Mouse (Mus musculus) ovary, postnatal 10 days (tissue): ENCODE results near the gene Pxmp4.

Source experiments
- DNase-seq: peaks from one replicate; pipeline ENCODE4 v3.0.0; 2022; ENCODE audit warnings: low spot score

Pxmp4 gene

DNA sequence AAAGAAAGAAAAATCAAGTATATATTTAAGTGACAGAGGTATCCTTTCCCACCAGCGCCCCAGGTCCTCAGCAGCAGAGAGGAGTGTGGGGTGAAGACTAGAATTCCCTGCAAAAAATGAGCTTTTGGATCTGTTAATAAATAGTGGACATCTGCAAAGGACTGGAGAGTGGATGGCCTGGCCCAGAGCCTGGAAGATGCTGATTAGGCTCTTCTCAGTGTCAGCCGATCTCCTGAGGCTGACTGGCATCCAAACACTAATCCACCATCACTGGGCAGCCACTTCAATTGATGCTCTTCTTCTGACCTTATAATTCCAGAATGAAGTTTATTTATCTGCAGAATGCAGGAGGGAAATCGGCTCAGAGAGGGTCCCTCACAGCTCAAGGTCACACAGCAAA, 30.5 kb downstream of the Pxmp4 start:
- no peak for DNase-seq

DNA sequence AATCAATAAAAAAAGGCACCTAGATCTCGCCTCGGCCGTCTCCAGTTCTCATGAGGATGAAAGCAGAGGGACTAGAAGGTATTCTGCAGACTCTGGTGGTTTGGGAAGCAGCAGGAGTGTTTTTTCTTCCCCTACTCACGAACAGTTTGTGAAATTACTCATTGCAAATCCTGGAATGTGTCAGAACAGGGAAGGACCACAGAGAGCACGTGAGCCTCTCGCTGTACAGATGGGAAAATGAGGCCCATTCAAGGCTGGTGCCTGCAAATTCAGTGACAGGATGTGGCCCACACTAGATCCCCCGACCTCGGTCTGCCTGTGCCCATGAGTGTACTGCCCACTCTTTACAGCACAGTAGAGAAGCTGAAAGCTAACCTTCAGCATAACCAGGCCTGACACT, 31.5 kb downstream of the Pxmp4 start:
- DNase-seq: no peak

DNA sequence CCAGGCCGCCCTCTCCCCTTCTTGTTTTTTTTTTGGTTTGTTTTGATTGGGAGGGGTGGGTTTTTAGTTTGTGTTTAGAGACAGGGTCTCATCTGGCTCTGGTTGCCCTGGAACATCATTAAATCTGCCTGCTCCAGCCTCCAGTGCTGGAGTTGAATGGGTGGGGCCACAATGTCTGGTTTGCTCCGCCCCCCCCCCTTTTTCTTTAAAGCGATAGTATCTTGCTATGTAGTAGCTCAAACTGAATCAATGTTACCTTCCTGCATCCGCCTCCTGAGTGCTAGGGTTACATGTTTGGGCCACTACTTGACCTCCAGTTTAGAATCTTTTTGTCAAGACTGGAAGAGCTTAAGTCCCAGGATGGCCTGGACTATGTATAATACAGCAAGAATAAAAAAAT, 32.2 kb downstream of the Pxmp4 start:
- DNase-seq: no peak

DNA sequence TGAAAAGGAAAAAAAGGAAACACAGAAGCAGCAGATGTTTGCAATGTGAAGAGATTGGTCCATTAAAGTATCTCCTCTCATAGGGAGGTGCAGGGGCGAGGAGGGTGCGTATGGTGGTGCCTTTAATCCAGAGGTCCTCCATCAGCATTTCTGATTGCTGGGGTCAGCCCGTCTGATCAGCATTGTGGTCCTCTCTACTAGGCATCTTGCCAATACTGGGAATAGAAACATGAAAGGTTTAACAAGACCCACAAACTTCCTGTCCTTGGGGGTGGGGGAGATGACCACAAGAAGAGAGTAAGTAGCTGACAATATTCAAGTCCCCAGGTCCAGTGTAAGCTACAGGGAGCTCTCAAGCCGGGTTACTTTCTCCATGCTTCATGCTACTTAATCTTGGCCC, 32.8 kb downstream of the Pxmp4 start:
- no peak for DNase-seq

DNA sequence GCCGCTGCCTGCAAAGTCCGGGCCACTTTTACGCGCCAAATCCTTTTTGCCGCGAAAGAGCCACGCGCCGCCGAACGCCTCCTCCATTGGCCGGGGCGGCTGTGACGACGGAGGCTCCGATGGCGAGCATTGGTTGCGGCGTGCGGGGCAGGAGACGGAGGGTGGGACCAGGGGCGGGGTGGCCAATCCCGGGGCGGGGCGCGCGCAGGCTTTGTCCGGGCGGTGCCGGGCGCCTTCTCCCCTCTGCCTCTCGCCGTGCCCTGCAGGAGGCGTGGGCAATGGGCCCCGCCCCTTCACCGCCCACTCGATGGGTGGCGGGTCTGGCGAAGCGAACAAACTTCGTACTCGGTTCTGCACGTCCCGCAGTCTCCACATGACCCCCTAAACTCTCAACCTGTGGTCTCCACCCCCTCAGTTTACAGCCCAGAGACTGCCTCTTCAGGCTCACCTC, 33.6 kb downstream of the Pxmp4 start, which contains the start of gene E2f1:
TSS of gene E2f1 (minus strand) at position 57 of the 451 bp plus-strand sequence.
- DNase-seq: peak; percentile 82

DNA sequence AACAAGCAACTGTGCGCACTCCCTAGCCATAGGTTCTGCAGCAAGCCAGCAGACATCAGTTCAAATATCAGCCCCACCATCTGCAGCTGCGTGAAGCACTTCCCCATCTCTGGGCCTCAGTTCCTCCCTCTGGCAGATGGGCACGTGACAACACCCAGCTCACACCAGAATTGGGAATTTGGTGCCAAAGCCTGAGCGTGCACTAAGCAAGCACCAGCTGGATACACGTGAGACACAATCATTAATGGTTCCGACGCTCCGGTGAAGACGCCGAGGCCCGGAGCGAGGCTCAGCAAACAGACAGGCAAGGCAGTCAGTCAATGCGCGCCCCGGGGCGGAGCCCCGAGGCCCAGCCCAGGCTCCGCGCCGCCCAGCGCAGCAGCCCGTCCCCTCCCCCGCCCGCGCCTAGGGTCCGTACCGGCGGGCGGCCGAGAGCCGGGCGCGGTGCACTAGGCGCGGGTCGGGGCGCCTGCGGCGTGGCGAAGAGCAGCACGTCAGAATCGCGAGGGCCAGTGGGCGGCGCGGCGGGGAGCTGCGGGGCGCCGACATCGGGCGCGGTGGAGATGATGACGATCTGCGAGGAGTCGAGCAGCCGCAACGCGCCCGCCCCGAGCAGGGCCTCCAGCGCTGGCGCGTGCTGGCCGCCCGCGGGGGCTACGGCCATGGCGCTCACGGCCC, 34.3 kb downstream of the Pxmp4 start:
- no peak for DNase-seq

DNA sequence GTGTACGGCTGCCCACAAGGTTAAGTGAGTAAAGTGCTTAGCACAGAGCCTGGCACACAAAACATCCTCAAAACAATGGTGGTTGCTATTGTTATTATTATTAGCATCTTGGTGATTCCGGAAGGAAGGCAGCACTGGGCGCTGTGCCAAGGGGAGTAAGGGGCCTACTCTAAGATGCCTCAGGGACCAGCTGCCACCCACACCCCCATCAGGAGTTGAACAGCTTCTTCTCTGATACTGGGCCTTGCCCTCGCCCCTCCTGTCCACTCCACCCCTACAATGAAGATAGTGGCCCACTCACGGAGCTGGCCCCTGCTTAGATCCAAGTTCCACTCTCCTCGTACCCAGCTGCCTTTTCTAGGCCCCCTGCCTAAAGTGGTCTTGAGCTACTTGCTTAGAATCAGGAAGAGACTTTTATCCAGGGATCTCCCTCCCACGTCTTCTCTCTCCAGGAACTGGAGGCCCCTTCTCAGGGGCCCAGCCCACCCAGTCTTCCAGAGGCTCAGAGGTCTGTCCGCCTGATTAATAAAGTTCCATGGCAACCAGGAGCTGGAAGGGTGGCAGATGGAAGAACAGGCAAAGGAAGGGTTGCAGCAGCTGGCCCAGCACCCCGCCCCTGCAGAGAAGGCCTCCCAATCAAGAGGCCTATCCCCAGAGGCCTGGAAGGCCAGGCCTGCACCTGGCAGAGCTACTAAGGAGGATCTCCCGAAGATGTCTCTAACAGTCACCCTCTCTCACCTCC, 35.0 kb downstream of the Pxmp4 start:
- no peak for DNase-seq

DNA sequence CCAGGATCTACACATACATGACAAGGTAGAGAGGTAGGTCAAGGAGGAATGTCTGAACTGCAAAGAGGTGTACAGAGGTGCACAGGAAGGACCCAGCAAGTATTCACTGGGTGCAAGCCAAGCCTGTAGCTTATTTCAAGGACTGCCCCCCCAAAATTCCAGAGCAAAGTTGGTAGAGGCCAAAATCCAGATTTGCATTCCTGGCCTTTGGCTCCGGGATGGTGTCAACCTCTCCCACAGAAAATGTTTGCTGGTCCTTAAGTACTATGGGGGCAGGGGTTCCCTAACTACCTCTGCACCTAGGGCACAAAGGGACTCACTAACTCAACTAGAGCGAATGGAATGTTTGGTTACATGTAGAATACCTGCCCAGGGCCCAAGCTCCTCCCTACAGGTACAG, 35.7 kb downstream of the Pxmp4 start:
- DNase-seq: no peak

DNA sequence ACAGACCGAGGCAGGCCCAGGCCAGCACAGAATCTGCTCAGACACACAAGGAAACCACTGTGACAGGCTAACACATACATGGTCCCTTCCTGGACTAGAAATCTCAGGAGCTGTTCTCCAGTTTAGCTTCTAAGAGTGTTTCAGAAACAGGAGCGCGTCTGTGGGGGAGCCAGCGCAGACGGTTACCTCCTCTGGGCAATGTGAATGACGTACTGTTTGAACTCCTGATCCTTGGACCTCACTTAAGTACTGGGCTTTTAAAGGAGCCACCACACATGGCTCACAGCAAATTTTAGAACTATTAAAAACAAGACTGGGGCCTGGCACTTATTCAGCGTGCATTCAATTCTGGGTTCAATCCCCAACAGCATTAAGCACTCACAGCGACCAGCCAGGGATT, 36.9 kb downstream of the Pxmp4 start:
- no peak for DNase-seq

DNA sequence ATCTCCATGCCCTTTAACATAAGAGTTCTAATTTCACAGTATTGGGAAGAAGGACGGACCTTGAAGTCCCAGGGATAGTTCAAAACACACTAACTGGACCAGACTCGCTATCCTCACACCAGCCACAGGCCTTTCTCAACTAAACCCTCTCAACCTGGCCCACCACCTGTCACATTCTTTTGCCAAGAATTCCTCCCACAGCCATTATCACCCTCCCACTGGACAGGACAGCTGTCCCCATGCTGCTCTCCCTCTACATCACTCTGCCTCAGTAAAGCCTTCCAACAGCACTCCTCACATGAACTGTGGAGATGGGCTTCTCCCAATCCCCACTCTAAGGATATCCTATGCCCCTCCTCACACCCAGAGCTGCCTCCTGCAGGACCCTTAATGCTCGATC, 37.9 kb downstream of the Pxmp4 start:
- no peak for DNase-seq

DNA sequence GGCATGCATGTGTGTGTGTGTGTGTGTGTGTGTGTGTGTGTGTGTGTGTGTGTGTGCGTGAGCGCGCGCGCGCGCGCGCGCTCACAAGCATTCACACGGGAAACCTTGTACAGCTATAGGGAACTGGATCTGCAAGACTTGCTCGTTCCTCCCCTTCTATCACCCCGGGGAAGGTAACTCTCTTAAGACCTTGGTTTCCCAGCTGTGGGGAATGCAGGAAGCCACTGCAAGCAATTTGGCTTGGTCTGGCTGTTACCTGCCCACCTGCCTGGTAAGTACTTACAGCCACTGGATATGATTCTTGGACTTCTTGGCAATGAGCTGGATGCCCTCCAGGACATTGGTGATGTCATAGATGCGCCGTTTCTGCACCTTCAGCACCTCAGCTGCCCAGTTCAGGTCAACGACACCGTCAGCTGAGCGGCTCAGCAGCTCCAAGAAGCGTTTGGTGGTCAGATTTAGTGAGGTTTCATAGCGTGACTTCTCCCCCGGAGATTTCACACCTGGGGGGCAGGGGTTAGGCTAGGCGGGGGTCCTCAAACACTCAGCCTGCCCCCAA, 39.8 kb downstream of the Pxmp4 start:
- no peak for DNase-seq

DNA sequence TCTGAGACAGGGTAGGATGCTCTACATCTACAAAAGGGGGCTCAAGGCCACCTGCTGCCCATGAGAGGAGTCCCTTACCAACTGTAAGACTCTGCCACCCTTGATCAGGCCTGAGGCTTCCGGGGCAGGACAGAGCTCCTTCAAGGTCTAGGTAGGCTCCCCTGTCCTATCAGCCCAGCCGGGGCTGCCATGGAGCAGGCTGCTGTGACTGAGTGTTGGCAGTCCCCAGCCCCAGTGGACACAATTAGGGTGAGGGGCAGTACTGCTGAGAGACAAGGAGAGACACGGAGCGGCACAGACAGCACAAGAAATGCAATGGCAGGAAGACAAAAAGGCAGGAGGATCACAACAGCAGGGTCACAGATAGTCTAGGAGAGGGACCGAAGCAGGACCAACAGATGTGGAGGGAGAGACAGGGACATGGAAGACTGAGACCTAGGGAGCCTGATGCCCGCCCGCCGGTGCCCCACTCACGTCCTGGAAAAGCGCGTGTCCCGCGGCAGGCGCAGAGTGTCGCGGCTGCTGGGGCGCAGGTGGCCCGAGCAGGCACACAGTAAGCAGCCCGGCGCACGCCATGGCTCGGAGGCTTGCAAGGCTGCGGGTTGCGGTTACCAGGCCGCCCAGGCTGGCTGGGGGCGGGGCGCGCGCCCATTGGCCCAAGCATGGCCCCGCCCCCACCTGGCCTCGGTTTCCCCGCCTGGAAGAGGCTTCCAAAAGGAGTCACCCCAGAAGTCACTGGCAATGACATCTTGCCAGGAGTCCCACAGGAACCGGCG, 45.1 kb downstream of the Pxmp4 start, which contains the start of gene Necab3:
TSS of gene Necab3 (minus strand) at position 627 of the 776 bp plus-strand sequence.
- DNase-seq: no peak

DNA sequence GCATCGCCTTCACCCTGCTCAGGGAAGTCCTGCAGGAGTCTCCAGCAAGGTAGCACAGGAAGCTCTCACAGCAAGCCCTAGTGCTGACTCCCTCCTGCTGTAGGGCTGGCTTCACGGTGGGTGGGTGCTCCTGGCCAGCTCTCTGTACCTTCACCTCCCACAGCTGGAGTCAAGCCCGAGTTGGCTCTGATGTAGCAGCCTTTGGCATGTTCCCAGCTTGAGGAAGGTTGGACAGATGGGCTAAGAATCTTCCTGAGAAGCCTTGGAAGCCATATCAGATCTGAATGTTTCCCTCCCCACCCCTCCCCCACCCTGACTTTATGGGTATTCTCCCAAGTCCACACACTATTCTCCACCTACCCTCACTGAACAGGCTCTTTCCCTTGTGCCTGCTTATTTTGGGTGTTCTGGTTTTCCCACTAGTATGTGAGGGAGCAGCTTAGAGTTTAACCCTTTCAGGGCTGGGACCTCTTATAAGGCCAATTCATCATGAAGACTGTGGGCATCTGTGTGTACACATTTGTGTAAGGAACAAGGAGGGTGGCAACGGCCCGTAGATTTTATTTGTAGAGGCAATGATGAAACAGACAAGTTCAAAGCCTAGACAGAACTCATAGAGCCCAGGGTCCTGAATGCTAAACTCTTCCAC, 46.2 kb downstream of the Pxmp4 start:
- DNase-seq: no peak

DNA sequence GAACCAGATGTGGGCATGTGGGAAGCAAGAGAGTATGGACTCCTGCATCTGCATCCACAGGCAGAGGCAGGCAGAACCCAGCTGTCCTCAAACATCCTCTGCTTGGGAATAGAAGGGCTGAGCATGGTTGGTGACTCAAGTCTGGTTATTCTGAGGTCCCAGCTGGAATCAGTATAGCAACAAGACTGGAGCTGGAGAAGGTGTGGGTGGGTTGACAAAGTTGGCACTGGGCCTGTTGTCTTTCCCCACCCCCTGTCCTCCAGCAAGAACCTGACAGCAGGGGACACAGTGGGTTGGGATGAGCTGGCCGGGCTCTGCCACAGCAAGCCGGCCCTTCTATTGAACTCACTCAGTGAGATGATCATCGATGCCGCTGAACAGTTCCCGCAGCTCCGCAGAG, 48.3 kb downstream of the Pxmp4 start:
- no peak for DNase-seq

DNA sequence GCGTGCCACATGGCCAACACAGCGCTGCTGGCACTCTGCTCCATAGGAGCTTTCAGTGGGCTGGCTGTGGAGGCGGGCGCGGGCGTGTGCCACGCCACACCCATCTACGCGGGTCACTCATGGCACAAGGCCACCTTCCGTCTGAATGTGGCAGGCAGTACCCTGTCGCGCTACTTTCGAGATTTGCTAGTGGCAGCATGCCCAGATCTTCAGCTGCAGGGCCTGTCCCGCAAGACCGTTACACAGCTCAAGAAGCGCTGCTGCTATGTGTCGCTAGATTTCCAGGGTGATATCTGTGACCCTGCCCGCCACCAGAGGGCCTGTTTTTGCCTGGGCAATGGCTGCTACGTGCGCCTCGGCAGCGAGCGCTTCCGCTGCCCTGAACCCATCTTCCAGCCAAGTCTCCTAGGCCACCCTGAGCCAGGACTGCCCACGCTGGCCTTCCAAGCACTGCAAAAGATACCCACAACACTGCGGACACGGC, 51.0 kb downstream of the Pxmp4 start:
- no peak for DNase-seq

DNA sequence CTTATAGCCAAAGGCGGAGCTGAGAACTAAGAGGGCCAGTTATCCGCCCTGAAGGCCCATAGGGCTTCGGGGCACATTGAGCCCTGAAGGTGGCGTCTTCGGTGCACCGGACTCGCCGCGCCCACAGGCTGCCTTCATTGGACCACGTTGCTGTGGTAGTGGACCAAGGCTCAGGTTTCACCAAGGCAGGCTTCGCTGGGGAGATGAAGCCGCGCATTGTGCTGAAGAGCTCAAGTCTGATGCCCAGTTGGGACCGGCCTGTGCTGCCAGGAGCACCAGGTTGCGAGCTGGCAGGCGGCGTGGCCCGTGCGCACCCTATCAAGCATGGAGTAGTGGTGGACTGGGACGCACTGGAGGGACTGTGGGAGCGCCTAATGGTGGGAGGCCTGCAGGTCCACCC, 51.6 kb downstream of the Pxmp4 start:
- no peak for DNase-seq

DNA sequence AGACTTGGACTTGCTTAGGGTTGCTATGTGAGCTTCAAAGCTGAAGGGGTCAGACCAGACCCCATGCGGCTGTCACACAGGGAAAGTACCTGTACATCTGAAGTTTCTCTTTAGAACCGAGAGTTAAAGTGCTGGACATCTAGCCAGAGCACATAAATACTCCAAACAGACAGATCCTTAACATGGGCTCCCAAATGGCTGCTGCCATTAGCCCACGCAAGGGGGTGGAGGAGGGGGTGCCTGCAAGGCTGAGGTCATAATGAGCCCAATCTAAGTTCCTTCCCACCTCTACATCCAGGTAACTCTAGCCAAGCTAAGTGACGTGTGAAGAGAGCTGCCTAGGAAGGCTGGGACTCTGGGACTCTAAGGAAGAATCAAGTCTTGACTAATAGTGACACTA, 52.0 kb downstream of the Pxmp4 start, which contains the start of gene Actl10:
TSS of gene Actl10 (plus strand) at position 301 of the 400 bp plus-strand sequence.
- no peak for DNase-seq

DNA sequence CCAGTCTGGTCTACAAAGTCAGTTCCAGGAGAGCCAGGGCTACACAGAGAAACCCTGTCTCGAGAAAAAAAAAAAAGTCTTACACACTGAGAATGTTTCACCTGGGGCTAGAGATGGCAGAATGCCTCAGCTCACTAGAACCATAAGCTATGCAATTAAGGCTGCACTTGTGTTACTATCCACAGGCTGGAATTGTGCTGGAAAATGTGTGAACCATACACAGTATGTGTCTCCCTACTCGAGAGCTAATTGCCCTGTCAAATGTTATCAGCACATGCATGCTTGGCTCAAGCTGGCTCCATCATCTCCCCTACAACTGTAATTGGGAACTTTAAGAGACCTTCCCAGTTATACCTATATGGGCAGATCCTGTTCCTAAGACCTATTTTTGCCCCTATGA, 52.6 kb downstream of the Pxmp4 start:
- no peak for DNase-seq

DNA sequence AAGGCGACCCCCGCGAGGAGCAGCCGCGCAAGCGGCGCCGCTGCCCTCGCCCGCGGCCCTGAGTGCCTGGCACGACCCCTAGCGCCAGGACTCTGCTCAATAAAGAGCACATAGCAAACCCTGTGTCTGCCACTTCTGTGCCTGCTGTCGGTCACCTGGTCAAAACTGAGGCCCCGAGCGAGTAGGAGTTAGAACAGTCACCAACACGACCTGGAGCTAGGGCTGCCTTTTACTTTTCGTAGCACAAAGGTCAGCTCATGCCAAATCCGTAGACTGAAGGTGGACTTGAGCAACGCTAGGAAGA, 53.7 kb downstream of the Pxmp4 start:
- no peak for DNase-seq

DNA sequence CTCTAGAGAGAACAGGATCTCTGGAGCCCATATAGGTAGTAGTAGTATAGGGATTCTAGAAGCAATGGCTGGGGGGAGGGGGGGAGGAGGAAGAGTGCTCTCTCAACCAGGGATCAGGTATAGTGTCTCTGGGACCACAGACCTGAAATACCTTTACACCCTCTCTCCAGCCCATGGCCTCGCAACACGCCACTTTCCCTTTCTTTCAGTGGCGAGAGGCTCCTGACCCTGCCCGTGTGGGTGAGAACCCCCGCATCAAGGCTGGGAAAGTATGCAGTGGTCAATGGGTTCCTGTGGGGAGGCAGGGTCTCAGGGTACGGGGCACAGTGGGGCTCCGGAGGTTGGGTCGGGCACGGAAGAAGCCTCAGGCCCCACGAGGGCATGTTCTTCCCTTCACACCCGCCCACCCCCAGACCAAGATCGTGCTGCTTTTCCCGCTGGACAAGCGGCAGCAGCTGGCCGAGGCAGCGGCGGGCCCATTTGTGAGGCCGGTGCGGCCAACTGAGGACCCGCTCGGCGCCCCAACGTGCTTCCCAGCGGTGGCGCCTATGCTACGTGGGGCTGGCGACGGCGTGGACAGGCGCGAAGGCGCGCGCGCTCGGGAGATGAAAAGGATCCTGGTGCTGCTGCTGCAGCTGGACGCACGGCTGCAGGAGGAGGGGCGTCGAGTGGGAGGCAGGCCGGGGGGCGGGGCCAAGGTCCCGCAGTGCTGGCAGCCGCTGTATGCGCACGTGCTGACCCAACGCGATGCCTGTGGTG, 54.2 kb downstream of the Pxmp4 start:
- DNase-seq: no peak

DNA sequence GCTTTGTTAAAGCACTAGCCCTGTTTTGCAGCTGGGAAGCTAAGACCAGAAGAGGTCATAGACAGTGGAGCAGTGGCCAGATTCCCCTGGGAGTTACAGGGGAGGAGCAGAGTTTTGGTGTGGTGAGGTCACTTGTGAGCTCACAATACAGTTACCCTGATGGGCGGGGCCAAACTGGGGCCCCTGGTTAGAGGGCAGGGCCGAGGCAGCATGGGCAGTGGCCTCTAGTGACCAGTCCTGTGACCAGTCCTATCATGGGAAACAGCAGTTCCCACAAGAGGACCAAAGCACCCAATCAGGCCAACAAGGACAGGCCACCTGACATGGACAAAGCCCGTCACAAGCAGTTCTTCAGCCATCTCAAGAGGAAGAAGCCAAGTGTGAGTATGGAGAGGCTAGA, 54.8 kb downstream of the Pxmp4 start:
- no peak for DNase-seq
